Mouse (Mus musculus): Measurements from ENCODE around the gene Bbs9. TPM values are rescaled to one million over a fixed set of nuclear protein-coding genes. Genes with fewer than 3 reads are reported as not detected.

Bbs9 gene
- total and polyA plus RNA-seq, 2 experiments from 2014 or later = 17.8 to 35.4 TPM

DNA sequence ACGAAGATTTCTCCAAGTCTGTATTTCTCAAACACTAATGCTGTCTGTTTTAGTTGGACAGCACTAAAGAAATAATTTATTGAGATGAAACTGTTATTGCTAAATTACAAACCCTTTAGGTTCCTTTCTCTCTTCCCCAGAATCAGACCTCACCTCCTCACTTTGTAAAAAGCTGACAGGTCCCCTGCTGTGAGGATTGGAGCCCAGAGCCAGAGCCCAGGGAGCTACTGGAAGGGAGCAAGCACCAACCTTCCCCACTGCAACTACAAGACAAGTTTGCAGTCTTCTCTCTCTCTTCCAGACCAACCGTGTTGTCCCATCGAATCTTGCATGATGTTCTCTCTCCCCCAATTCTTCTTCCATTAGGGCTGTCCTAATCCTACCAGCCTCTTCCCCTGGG, 283.7 kb downstream of the Bbs9 start:
- no peaks in the 10 kb centered on the region for H3K27me3 ChIP-seq (ENCODE audit: insufficient read depth, low read length)
- 74% methylated on average over 3 of the region's 3 CpGs for WGBS
- DNase-seq (no peak), ATAC-seq (no peak)
- H3K9ac ChIP-seq = no peak overlapping the region
- TF ChIP-seq CTCF (IDR thresholded peaks at IDR 0.05; ENCODE audit: low read depth) = no peak
- no peaks in the 10 kb centered on the region for H3K36me3 ChIP-seq (ENCODE audit: insufficient read depth)
- H3K4me1 ChIP-seq (ENCODE audit: insufficient read depth) = no peaks in the 10 kb centered on the region
- H3K27ac ChIP-seq (ENCODE audit: low read depth, low read length) = no peak overlapping the region
- H3K4me3 ChIP-seq (ENCODE audit: low read depth, low read length) = no peak overlapping the region
- no peak overlapping the region for H3K4me2 ChIP-seq (ENCODE audit: low read depth)
- H3K9me3 ChIP-seq (ENCODE audit: low read length) = no peaks in the 10 kb centered on the region

- Histone ChIP-seq H3K9me3 (ENCODE audit: low read length) (no peaks in the 10 kb centered on the region), H3K36me3 (ENCODE audit: insufficient read depth) (no peaks in the 10 kb centered on the region), H3K9ac (no peak overlapping the region), H3K4me1 (ENCODE audit: insufficient read depth) (no peaks in the 10 kb centered on the region), H3K27me3 (ENCODE audit: insufficient read depth, low read length) (no peaks in the 10 kb centered on the region), H3K4me3 (ENCODE audit: low read depth, low read length) (no peak overlapping the region), H3K27ac (ENCODE audit: low read depth, low read length) (no peak overlapping the region), H3K4me2 (ENCODE audit: low read depth) (no peak overlapping the region)
- 42% methylated on average over 4 of the region's 4 CpGs for WGBS
- no peak for TF ChIP-seq CTCF (IDR thresholded peaks at IDR 0.05; ENCODE audit: low read depth)
- no peak for DNase-seq
- no peak for ATAC-seq
Observed at GRCm38 (mm10) chr9:22760376-22760775, 284.9 kb downstream of the Bbs9 start.

DNA sequence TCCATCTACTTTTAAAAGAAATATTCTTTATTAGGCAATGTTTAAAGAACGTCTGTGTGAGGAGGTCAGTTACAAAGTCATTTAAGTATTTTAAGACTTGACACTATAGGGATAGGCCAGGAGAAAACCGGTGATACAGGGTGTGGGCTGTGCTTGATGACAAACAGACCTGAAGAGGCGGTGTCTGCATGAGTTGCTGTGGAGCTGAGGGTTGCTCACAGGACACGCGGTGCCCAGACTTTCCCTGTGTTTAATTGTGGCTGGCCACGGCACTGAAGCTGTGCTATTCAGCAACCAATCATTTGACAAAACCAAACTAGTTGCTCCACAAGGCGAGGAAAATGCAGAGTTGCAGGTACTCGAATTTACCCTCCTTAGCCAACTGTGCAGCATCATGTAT, 286.0 kb downstream of the Bbs9 start:
- ATAC-seq (no peak), DNase-seq (no peak)
- Histone ChIP-seq H3K9ac (no peak overlapping the region), H3K27me3 (ENCODE audit: insufficient read depth, low read length) (no peaks in the 10 kb centered on the region), H3K4me2 (ENCODE audit: low read depth) (no peak overlapping the region), H3K27ac (ENCODE audit: low read depth, low read length) (no peak overlapping the region), H3K4me1 (ENCODE audit: insufficient read depth) (no peaks in the 10 kb centered on the region), H3K36me3 (ENCODE audit: insufficient read depth) (no peaks in the 10 kb centered on the region), H3K9me3 (ENCODE audit: low read length) (no peaks in the 10 kb centered on the region), H3K4me3 (ENCODE audit: low read depth, low read length) (no peak overlapping the region)
- TF ChIP-seq CTCF (IDR thresholded peaks at IDR 0.05; ENCODE audit: low read depth) = no peak
- 89% methylated on average over 8 of the region's 8 CpGs for WGBS

DNA sequence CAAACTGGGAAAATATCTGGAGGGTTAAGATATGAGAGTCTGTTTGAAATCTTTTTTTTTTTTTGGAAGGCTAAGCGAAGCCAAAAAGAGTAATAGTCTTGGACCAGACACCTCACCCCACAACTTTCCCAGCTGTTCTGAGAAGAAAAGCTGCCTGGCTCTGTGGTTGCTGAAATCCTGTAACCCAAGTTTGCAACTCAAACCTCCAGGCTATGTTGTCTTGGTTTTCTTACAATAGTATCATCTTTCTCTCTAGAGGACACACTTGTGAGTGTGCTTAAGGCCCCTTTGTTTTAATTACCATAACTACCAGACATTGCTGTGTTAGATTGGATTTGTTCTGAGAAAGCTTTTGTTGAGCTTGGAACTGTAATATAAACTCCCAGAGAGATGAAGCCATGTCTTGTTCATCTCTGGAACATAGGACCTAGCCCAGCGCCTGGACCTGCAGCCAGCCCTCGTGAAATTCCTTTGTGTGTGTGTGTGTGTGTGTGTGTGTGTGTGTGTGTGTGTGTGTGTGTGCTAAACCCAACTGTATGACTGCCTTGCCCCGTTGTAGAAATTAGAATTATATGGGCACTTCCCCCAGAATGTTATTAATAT, 290.2 kb downstream of the Bbs9 start:
- no peaks in the 10 kb centered on the region for H3K36me3 ChIP-seq (ENCODE audit: insufficient read depth)

GRCm38 (mm10) chr9:22767154-22767553, 291.6 kb downstream of the Bbs9 start:
- Histone ChIP-seq H3K9me3 (ENCODE audit: low read length) (no peaks in the 10 kb centered on the region), H3K4me1 (ENCODE audit: insufficient read depth) (no peaks in the 10 kb centered on the region), H3K4me3 (ENCODE audit: low read depth, low read length) (no peak overlapping the region), H3K36me3 (ENCODE audit: insufficient read depth) (no peaks in the 10 kb centered on the region), H3K27me3 (ENCODE audit: insufficient read depth, low read length) (no peaks in the 10 kb centered on the region), H3K27ac (ENCODE audit: low read depth, low read length) (no peak overlapping the region), H3K9ac (no peak overlapping the region), H3K4me2 (ENCODE audit: low read depth) (no peak overlapping the region)
- DNase-seq (no peak), ATAC-seq (no peak)
- 92% methylated on average over 5 of the region's 5 CpGs for WGBS
- TF ChIP-seq CTCF (IDR thresholded peaks at IDR 0.05; ENCODE audit: low read depth) = no peak

More for the DNA sequence above, 290.2 kb downstream of the Bbs9 start:
- no peak for TF ChIP-seq CTCF (IDR thresholded peaks at IDR 0.05; ENCODE audit: low read depth)
- H3K9ac ChIP-seq = no peak overlapping the region
- H3K4me3 ChIP-seq (ENCODE audit: low read depth, low read length) = no peak overlapping the region
- no peaks in the 10 kb centered on the region for H3K27me3 ChIP-seq (ENCODE audit: insufficient read depth, low read length)
- ATAC-seq (no peak), DNase-seq (no peak)
- 64% methylated on average over 4 of the region's 4 CpGs for WGBS
- H3K27ac ChIP-seq (ENCODE audit: low read depth, low read length) = no peak overlapping the region
- no peaks in the 10 kb centered on the region for H3K9me3 ChIP-seq (ENCODE audit: low read length)
- H3K4me2 ChIP-seq (ENCODE audit: low read depth) = no peak overlapping the region
- no peaks in the 10 kb centered on the region for H3K4me1 ChIP-seq (ENCODE audit: insufficient read depth)

DNA sequence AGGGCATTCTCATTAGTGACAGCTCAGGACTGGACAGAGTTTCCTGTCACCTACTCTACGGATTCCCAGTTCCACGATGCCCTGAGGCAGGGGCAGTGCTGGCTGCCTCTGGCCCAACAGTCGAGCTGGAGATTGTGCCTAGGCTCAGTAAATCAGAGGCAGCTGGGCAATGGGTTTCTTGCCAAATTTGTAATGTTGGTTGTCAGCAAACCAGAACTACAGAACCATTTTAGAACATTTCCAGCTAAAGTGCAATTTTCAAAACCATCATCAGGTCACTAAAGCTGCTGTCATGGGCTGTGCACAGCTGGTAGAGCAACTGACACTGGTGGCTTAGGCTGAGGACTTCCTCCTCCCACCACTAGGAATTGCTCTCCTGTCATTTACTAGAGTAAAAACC, 292.3 kb downstream of the Bbs9 start:
- H3K4me2 ChIP-seq (ENCODE audit: low read depth) = no peak overlapping the region
- WGBS = 71% methylated on average over 3 of the region's 3 CpGs
- H3K27ac ChIP-seq (ENCODE audit: low read depth, low read length) = no peak overlapping the region
- no peaks in the 10 kb centered on the region for H3K9me3 ChIP-seq (ENCODE audit: low read length)
- TF ChIP-seq CTCF (IDR thresholded peaks at IDR 0.05; ENCODE audit: low read depth) = no peak
- no peaks in the 10 kb centered on the region for H3K27me3 ChIP-seq (ENCODE audit: insufficient read depth, low read length)
- H3K4me1 ChIP-seq (ENCODE audit: insufficient read depth) = no peaks in the 10 kb centered on the region
- no peak overlapping the region for H3K9ac ChIP-seq
- no peak for ATAC-seq
- no peak for DNase-seq
- no peaks in the 10 kb centered on the region for H3K36me3 ChIP-seq (ENCODE audit: insufficient read depth)
- no peak overlapping the region for H3K4me3 ChIP-seq (ENCODE audit: low read depth, low read length)

DNA sequence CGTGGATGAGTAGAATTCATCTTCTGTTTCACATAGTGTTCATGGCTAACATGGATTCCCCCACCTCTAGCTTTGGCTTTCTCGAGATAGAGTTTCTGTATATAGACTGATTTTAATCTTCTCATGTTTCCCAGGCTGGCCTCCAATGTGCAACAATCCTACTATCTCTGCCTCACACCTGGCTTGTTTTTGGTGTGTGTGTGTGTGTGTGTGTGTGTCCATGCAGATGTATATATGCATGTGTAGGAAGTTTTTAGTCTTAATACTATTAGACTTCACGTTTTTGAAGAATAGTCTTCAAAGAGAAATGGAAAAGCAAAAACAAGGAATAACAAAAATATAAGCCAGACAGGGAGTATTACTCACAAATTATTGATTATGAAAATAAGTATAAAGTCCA, 296.3 kb downstream of the Bbs9 start:
- no peak overlapping the region for H3K4me2 ChIP-seq (ENCODE audit: low read depth)
- no peak for ATAC-seq
- no peak overlapping the region for H3K27ac ChIP-seq (ENCODE audit: low read depth, low read length)
- H3K9me3 ChIP-seq (ENCODE audit: low read length) = no peaks in the 10 kb centered on the region
- no peak overlapping the region for H3K4me3 ChIP-seq (ENCODE audit: low read depth, low read length)
- H3K27me3 ChIP-seq (ENCODE audit: insufficient read depth, low read length) = no peaks in the 10 kb centered on the region
- TF ChIP-seq CTCF (IDR thresholded peaks at IDR 0.05; ENCODE audit: low read depth) = no peak
- no peak for DNase-seq
- H3K4me1 ChIP-seq (ENCODE audit: insufficient read depth) = no peaks in the 10 kb centered on the region
- 96% methylated on average over 3 of the region's 3 CpGs for WGBS
- H3K36me3 ChIP-seq (ENCODE audit: insufficient read depth) = no peaks in the 10 kb centered on the region
- H3K9ac ChIP-seq = no peak overlapping the region

Measured in forebrain, postnatal 0 days (tissue).